Comparison of ENCODE assay signal across 15 mouse cellular contexts in the genomic region with DNA sequence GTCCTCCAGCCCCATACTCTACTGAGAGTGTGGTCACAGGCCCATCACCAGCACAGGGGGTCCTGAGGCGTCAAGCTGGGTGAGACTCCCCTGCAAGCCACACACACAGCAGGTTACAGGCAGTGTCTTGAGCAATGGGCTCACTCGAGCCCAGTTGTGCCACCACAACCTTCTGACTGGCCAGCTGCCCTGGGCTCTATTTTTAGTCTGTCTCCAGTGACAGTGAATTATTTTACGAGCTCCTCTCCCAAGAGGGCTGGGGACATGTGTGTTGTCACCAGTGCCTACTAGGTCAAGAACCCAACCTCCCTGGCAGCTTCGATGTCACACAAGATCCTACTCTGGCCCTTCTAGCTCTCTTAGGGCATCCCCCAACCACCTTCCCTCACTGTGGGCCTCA. TPM values are rescaled to one million over a fixed set of nuclear protein-coding genes. Genes with fewer than 3 reads are reported as not detected.
A peak's percentile ranks its signal among the peaks of the same experiment; 100 is the strongest.
DNase-seq lines count a peak whose midpoint lies in the region; ATAC-seq and TF ChIP-seq lines count a peak whose summit lies in the region.
"Had no signal": no experiment of that assay in that cellular context is flagged by ENCODE, and none has a peak within 500 bp of the region (broad histone marks: within the 10 kb centered on the region; RNA-seq: fewer than 3 reads in every experiment).

No protein-coding gene starts in this region.

- H3K4me3 ChIP-seq in gastrocnemius, adult 2 months, result no peak overlapping the region
- no peak overlapping the region for H3K4me3 ChIP-seq in stomach, postnatal 0 days (ENCODE audit: low read depth, low read length)
- H3K4me3 ChIP-seq: limb, embryonic 15.5 days had no signal

- no peak for ATAC-seq in erythroblast, adult 5-6 weeks (replicated peaks; ENCODE audit: low FRiP score, poor library complexity, severe bottlenecking)
- no peak for ATAC-seq in stomach, postnatal 0 days (ENCODE audit: low FRiP score, low TSS enrichment)
- ATAC-seq: forebrain, embryonic 16.5 days; hindbrain, postnatal 0 days had no signal

- H3K27ac ChIP-seq in gastrocnemius, adult 2 months, result peak overlapping the region; percentile 28; the same call in 1 of the 2 replicates
- H3K27ac ChIP-seq in stomach, postnatal 0 days (replicated peaks), result no peak overlapping the region
- H3K27ac ChIP-seq: hindbrain, postnatal 0 days; limb, embryonic 15.5 days had no signal

- 75% methylated on average over 4 of the region's 4 CpGs for WGBS in stomach, postnatal 0 days

- H3K4me2 ChIP-seq in stomach, postnatal 0 days (replicated peaks; ENCODE audit: low read depth), result no peak overlapping the region
- H3K4me2 ChIP-seq: limb, embryonic 15.5 days; midbrain, embryonic 11.5 days had no signal

- H3K9ac ChIP-seq in stomach, postnatal 0 days (ENCODE audit: low read length), result no peak overlapping the region
- H3K9ac ChIP-seq: limb, embryonic 15.5 days had no signal

- TF ChIP-seq CTCF in gastrocnemius, adult 2 months (IDR thresholded peaks at IDR 0.05), result no peak
- no peak for TF ChIP-seq CTCF in stomach, postnatal 0 days (IDR thresholded peaks at IDR 0.05; ENCODE audit: low read depth)

- DNase-seq in heart, adult 8-10 months (ENCODE audit: low spot score), result peak; percentile 40
- DNase-seq in heart, postnatal 25 days (ENCODE audit: low spot score), result no peak
- peak; percentile 77 for DNase-seq in adrenal gland, adult 8-10 months
- peak; percentile 92 for DNase-seq in gastrocnemius, adult 2 months
- DNase-seq in heart, postnatal 14 days, result peak; percentile 33 to 46
- no peak for DNase-seq in lung, postnatal 25 days (ENCODE audit: low spot score)
- DNase-seq in stomach, postnatal 0 days (ENCODE audit: low spot score), result no peak
- DNase-seq: cerebellum, adult 2 months; kidney, adult 11 months; lung, postnatal 36 days had no signal

- intact Hi-C loops in heart, postnatal 25 days (cut with DNase I), result loop anchor here (5.0 kb wide), 1 partner anchor 84 kb away; no protein-coding TSS in a partner anchor
- intact Hi-C loops in gastrocnemius, adult 2 months (cut with DNase I), result loop anchor here (5.0 kb wide), 3 partner anchors 69 to 126 kb away; partner anchors contain the start of genes E130116L18Rik and Galnt11
- intact Hi-C loops in heart, postnatal 14 days (cut with DNase I), result no loop called here

- H3K27me3 ChIP-seq in stomach, postnatal 0 days (ENCODE audit: control insufficient read depth, insufficient read depth, low read length), result no peaks in the 10 kb centered on the region

- H3K9me3 ChIP-seq in stomach, postnatal 0 days (ENCODE audit: control insufficient read depth, low read length), result no peaks in the 10 kb centered on the region
- H3K9me3 ChIP-seq: limb, embryonic 15.5 days had no signal

- H3K36me3 ChIP-seq in stomach, postnatal 0 days (ENCODE audit: control insufficient read depth, insufficient read depth, low read length), result no peaks in the 10 kb centered on the region
- H3K36me3 ChIP-seq: limb, embryonic 15.5 days had no signal

- TF ChIP-seq EP300 in stomach, postnatal 0 days (optimal IDR thresholded peaks at IDR 0.05), result no peak

- H3K4me1 ChIP-seq in stomach, postnatal 0 days (replicated peaks; ENCODE audit: control insufficient read depth, insufficient read depth), result no peaks in the 10 kb centered on the region

RNA-seq across cellular contexts. Expression of gene Prkag2, which starts 4.0 kb away (rescaled TPM):
- total RNA-seq in heart, adult 8-10 months (2022), result 10 to 100 TPM; 26.9 to 39.0 (median 30.5) TPM
- total RNA-seq in heart, postnatal 25 days (2021), result 10 to 100 TPM; 29.7 to 36.6 TPM
- 10 to 100 TPM; 30.7 to 56.0 (median 42.9) TPM for total RNA-seq in adrenal gland, adult 8-10 months (2022)
- 10 to 100 TPM; 10.7 to 11.0 TPM for total RNA-seq in gastrocnemius, adult 2 months (2021)
- 10 to 100 TPM; 41.9 to 43.5 TPM for total RNA-seq in heart, postnatal 14 days (2021)
- 8.5 and 10.0 TPM in 2 replicates for total RNA-seq in erythroblast, adult 5-6 weeks (2015; ENCODE audit: low replicate concordance)
- 2.0 and 2.8 TPM in 2 replicates for total RNA-seq in erythroblast, adult 5-6 weeks (2017; ENCODE audit: low replicate concordance)
- 33.4 and 33.9 TPM in 2 replicates for polyA plus RNA-seq in stomach, postnatal 0 days (2015; fragmentation: Nextera tagmentation; extraction: Ambion mirVana)

Comparison
In these comparisons a context has a peak if more than half of its experiments do, and no peak if none do; other contexts are left out.
1. DNase-seq: peak in heart, adult 8-10 months (single experiment), adrenal gland, adult 8-10 months (single experiment), gastrocnemius, adult 2 months (single experiment) and heart, postnatal 14 days (2 of 2); none in heart, postnatal 25 days (single experiment), lung, postnatal 25 days (single experiment) and stomach, postnatal 0 days (single experiment).